Mouse (Mus musculus) ES-Bruce4 (cell line): Measurements from ENCODE around the gene Med21.

ENCODE experiments used
- CTCF ChIP-seq: IDR thresholded peaks from one replicate; pipeline ENCODE4 v1.8.1; 2011; ENCODE audit warnings: low read depth, low read length
- EP300 ChIP-seq: IDR thresholded peaks from 2 replicates; pipeline ENCODE4 v1.6.1; 2011; ENCODE audit warnings: low read depth, low read length; ENCODE audit not compliant: insufficient read depth
- POLR2A ChIP-seq: IDR thresholded peaks from one replicate; pipeline ENCODE4 v1.8.1; 2011; ENCODE audit warnings: low read length; ENCODE audit not compliant: insufficient read depth

DNA sequence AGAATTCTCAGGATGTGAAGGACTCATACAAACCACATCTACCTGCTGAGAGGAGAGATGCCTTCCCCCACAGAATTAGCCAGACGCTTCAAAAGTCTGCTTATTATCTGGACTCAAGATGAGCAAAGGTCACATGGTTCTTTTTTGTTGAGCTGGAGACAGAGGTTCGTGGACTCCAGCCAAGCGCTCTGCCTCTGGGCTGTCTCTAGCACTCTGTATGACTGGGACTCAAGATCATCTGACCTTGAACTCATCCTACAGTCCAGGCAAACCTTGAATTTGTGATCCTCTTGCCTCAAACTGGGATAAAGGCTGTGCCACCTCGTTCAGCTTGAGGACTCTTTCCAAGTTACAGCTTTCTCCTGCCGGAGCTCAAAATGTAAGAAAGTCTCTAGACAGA, 21.8 kb downstream of the Med21 start:
- TF ChIP-seq CTCF (no peak), EP300 (no peak), POLR2A (no peak)
